Mouse (Mus musculus): ENCODE measurements at regions not wholly inside any gene's neighbourhood (a gene's known extent, or its start where the extent isn't known, plus 50 kb on each side); places are given as distances from the start of the nearest gene placed in this dataset.

- intact Hi-C loops (cut with DNase I), result loop anchor here (10.0 kb wide), 1 partner anchor 134 kb away; no protein-coding TSS in a partner anchor
- no peak for DNase-seq (ENCODE audit: low spot score in 2 of 2)
Observed at GRCm38 (mm10) chr4:72060605-72061352, 139.9 kb downstream of the Tle1 start.

DNA sequence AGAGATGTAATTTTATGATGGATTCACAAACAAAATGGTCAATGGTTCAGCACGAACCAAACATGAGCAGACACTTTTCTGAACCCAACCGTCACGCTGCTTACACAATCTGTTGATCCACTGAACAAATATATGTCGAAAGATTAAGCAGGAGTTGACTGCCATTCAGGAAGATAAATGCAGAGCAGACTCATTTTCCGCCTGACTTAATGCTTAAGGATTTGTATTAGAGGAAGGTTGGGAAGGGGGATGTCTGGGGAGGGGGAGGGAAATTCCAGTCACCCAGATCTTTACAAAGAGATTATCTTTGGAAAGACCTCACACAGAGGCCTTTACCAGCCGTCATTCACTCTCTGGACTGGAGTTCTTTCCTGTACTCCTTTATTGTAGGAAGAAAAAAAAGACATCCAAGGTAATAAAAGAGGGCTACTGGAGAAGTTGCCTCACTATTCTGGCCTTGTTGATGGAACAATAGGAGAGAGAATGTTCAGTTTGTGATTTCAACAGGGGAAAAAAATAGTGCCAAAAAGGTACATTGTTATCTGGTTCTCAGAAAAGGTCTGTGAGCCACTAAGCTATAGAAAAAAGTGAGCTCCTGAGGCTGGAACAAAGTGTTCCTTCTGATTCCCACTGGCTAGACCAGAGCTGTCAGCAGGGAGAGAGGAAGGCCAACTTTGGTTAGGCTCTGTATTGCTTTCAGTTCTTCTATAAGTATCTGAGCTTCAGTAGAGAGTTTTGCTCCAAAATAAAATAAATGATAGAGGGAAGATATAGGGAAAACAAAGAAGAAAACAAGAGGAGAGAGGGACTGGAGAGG, 150.9 kb downstream of the Tle1 start:
- no peak for DNase-seq (ENCODE audit: low spot score in 2 of 2)
- intact Hi-C loops (cut with DNase I), result no loop called here

DNA sequence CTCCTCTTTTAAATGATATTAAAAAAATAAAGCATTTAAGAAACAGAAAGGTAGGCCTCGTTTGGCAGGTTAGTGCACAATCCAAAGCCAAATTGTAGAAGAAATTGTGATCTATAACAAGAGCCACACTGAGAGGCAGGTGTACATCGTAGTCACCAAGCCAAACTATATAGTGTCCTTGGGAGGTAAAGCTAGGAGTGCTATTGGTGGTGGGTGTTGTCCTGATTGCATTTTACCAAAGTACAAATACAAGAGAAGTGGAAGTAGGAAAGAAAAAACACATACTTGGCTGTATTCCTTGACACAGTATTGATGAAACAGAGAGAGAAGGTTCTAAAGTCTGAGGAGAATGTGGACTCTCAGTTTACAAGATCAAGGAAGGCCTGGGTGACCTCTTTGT, 178.6 kb downstream of the Tle1 start:
- no peak for DNase-seq (ENCODE audit: low spot score in 2 of 2)
- intact Hi-C loops (cut with DNase I), result no loop called here

DNA sequence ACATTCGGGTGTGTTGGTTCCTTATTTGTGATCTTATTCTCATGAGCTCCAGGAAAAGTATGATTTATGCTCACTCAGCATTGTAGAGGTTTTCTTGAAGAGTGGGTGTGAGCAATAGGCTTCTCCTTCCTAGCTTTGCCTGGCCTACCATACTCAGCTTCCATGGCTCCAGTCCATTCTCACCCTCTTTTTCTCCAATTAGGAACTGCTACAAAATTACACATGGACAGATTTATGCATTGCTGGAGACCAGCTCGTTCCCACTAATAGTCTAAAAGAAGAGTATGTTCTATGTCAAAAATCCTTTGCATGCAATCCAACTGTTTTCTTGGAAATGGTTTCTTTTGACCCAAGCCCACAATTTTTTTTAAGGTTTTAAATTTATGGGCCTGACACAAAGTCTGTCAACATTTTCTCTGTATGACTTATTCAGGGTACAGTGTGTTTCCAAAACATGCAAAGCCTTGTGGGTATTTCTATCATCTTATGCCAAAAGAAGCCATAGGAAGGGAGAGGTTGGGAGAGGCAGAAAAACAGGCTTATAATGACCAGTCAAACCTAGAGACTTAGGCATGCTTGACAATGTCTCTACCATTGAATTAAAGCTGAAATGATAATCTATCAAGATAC, 186.4 kb downstream of the Tle1 start:
- DNase-seq (ENCODE audit: low spot score in 2 of 2), result no peak
- intact Hi-C loops (cut with DNase I), result no loop called here

DNA sequence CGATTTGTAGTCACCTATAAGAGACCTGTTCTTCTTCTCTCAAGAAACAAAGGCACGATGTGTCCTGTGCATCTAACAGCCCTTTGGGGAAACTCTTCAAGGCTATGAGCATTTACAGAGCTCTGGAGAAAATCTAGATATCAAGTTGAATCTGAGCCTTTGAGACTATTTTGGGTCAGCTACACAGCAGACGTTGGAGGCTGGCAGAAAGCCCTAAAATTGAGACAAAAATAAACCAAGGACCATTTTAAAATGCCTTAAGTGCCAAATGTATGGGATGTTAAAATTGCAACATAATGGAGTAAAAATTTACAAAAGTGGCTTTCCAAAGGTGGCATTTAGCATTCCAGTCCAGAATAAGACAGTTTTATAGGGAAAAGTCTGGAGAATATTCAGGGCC, 187.1 kb downstream of the Tle1 start:
- DNase-seq (ENCODE audit: low spot score in 2 of 2), result peak; percentile 8 to 14
- intact Hi-C loops (cut with DNase I), result no loop called here

GRCm38 (mm10) chr4:72010316-72010715, 190.4 kb downstream of the Tle1 start:
- intact Hi-C loops (cut with DNase I), result loop anchor here (2.0 kb wide), 1 partner anchor 14 kb away; no protein-coding TSS in a partner anchor
- DNase-seq (ENCODE audit: low spot score in 2 of 2), result no peak

- intact Hi-C loops (cut with DNase I), result no loop called here
Observed at GRCm38 (mm10) chr4:72005926-72006325, 194.8 kb downstream of the Tle1 start.

GRCm38 (mm10) chr4:72001221-72001875, 199.4 kb downstream of the Tle1 start:
- no peak for DNase-seq (ENCODE audit: low spot score in 2 of 2)
- intact Hi-C loops (cut with DNase I), result no loop called here

More at GRCm38 (mm10) chr4:72005926-72006325, 194.8 kb downstream of the Tle1 start:
- no peak for DNase-seq (ENCODE audit: low spot score in 2 of 2)

DNA sequence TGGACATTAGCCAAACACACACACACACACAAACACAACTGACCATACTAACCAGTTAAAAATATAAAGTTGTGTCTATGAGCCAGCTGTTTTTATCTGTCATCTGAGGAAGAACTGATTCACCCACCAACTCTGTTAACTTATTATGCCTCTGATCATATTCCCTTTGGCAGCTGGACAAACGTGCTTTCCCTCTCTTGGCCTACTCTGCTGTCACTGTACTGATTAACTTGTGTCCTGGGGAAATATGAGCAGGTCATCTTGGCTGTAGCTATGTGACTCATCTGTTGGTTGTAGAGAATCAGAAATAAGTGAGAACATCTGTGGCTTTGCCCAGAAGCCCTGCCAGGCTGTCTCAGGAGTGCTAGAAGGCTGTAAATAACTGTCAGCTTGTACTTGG, 210.9 kb upstream of the Gm11232 start:
- intact Hi-C loops (cut with DNase I), result no loop called here
- DNase-seq (ENCODE audit: low spot score in 2 of 2), result no peak

GRCm38 (mm10) chr4:71953441-71953840, 195.7 kb upstream of the Gm11232 start:
- intact Hi-C loops (cut with DNase I), result no loop called here
- no peak for DNase-seq (ENCODE audit: low spot score in 2 of 2)

- intact Hi-C loops (cut with DNase I), result no loop called here
- DNase-seq (ENCODE audit: low spot score in 2 of 2), result no peak
Observed at GRCm38 (mm10) chr4:71933240-71933986, 175.6 kb upstream of the Gm11232 start.

DNA sequence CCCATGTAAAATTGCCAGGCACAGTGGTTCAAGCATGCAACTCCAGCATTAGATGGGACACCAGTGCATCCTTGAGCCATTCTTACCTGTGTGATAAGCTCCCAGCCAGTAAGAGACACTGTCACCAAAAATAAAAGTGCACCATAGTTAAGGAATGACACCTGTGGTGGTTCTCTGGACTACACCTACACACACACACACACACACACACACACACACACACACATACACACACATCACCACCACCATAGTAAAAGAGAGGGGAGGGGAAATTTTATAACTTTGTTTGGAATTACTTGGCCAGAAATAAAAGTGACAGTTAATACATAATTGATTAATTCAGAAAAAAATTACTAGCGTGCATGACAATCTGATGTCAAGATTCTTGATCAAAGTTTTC, 175.1 kb upstream of the Gm11232 start:
- intact Hi-C loops (cut with DNase I), result no loop called here

DNA sequence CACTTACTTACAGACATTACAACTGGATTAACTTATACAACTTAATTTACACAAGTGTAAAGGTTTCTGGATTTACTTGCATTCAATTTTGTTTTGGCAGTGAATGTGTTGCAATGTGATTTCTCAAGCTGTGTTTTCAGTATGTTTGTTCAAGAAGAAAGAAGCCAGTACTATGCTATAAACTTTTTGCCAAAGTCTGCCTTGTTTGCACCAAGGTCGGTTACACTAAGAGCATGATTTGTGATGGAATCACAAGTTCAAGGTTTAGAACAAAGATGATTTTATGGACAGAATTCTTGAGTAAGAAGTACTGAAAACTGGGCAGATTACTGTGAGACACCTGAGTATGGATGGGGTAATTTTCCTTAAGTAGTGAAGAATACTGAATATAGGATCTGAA, 153.8 kb upstream of the Gm11232 start:
- intact Hi-C loops (cut with DNase I), result no loop called here
- DNase-seq (ENCODE audit: low spot score in 2 of 2), result no peak

More for the DNA sequence above, 175.1 kb upstream of the Gm11232 start:
- DNase-seq (ENCODE audit: low spot score in 2 of 2), result no peak

GRCm38 (mm10) chr4:71875651-71876050, 117.9 kb upstream of the Gm11232 start:
- intact Hi-C loops (cut with DNase I), result no loop called here
- peak; percentile 29 to 47 for DNase-seq (ENCODE audit: low spot score in 2 of 2)

GRCm38 (mm10) chr4:71866948-71867347, 109.2 kb upstream of the Gm11232 start:
- intact Hi-C loops (cut with DNase I), result no loop called here
- DNase-seq (ENCODE audit: low spot score in 2 of 2), result no peak

DNA sequence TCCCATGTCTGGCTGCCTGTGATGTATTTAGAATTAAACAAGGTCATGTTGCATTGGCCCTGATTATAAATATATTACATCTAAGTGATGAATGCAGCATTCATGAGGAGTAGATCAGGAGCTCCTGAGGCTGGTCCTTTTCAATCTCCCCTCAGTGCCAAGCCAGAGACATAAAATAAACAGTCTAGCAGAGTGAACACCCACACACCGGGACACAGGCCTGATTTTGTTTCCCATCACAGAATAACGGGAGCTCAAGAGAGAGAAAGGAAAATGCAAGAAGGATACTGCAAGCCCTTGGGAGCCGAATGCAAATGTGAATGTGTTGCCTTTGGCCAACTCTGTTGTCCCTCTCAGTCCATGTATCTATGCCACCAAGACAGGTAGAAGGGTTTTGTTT, 84.1 kb upstream of the Gm11232 start:
- intact Hi-C loops (cut with DNase I), result no loop called here

GRCm38 (mm10) chr4:71840774-71841146, 83.0 kb upstream of the Gm11232 start:
- intact Hi-C loops (cut with DNase I), result no loop called here
- DNase-seq (ENCODE audit: low spot score in 2 of 2), result no peak

More for the DNA sequence above, 84.1 kb upstream of the Gm11232 start:
- peak in 1 of 2 experiments; percentile 18 for DNase-seq (ENCODE audit: low spot score in 2 of 2)

- intact Hi-C loops (cut with DNase I), result no loop called here
- no peak for DNase-seq (ENCODE audit: low spot score in 2 of 2)
Observed at GRCm38 (mm10) chr4:71839803-71840773, 82.3 kb upstream of the Gm11232 start.

Measured in left cerebral cortex, postnatal 36 days (tissue).